Mouse (Mus musculus) layer of hippocampus, adult 9-11 months (tissue): ENCODE results near the gene Cdc20b.

Experiments
- DNase-seq: peaks from one replicate; pipeline ENCODE4 v3.0.0; 2022

Cdc20b gene

DNA sequence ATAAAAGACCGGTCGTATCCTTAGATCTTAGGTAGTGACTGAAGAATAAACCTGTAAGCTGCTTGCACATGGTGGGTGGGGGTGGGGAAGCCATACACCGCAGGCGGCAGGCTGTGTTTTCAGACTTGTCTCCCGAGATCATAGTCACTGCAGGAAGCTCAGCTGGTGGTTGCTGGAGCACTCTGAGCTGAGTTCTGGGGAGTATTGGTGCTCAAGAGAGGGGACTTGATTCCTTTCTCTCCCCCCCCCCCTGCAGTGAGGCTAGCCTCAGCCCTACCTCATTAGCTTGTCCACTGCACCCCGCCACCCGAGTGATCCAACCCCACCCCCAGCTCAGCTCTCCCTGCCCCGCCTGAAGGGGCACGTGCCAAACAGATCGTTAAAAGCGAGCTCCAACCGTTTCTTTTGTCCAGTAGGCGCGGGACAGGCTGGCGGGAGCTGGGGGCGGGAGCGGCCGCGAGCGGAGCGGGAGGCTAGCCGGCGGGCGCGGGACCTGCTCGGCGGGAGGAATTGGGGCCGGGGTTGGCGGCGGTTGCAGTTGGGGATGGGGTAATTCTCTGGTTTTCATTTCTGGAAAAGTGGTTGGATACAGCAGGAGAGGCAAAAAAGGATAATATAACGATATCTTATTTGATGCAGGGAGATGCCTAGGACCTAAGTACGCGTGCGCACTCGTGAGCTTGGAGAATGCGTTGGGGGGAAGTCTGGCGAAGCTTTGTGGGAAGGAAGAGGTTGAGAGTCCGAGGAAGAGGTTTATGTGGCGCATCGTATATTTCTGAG is 2.9 kb upstream of the Cdc20b start:
- peak; percentile 15 for DNase-seq

DNA sequence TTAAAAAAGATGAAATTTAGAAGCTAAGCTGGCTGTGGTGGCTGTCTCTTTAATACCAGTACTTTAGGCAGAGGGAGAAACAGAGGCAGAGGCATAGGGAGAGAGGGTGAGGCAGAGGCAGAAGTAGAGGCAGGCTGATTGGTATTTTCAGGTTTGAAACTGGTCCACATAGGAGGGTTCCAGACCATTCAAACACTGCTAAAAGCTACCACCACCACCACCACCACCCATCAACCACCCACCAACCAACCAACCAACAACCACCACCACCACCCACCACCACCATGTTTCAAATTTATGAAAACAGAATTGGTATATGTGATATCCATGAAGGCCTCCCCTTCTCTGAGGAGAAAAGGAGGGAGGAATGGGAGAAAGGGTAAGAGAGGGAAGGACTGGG is 2.1 kb upstream of the Cdc20b start:
- DNase-seq: no peak

DNA sequence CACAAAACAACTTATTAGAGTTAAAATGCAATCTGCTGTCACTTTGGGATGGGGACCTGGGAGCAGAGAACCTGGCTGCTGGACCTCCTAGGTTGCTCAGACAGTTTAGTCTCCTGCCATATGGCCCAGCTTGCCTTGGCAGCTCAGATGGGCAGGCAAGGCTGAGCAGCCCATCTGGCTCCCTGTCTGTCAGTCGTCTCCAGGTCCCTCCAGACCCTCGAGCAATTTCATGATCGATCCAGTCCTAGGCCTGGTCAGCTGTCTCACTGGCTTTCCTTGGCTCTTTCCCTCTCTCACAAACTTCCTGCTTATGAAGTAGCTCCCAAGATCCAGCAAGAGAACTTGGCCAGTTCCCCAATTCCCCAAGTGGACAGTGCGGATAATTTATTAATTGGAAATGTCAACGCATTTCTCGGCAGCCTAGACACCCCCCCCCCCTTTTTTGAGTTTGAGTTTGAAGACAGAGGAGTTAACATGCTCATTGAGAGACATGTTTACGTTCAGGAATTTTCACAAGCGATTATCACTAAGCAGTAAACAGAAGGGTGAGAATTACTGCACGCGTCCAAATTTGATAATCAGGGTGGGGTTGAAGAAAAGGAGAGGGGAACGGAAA is 532 bp upstream of the Cdc20b start:
- no peak for DNase-seq

GRCm38 (mm10) chr13:113035852-113036251 is 941 bp downstream of the Cdc20b start:
- peak; percentile 70 for DNase-seq

DNA sequence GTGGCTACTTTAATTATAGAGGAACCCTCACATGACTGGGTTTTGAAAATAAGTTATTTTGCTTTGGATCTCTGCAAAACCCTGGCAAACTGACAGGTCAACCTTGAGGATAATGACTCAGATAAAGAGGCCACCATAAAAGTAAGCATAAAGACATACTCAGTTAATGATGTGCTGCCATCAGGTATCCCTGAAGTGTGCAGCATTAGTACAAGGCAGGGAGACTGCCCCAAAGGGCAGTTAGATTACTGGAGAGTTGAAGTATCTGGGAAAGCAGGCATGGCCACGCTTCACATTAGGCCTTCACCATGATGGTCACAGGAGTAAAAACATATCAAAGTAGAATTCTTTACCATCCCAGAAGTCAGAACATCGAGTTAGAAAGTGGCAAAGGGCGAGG is 10.0 kb downstream of the Cdc20b start:
- no peak for DNase-seq

DNA sequence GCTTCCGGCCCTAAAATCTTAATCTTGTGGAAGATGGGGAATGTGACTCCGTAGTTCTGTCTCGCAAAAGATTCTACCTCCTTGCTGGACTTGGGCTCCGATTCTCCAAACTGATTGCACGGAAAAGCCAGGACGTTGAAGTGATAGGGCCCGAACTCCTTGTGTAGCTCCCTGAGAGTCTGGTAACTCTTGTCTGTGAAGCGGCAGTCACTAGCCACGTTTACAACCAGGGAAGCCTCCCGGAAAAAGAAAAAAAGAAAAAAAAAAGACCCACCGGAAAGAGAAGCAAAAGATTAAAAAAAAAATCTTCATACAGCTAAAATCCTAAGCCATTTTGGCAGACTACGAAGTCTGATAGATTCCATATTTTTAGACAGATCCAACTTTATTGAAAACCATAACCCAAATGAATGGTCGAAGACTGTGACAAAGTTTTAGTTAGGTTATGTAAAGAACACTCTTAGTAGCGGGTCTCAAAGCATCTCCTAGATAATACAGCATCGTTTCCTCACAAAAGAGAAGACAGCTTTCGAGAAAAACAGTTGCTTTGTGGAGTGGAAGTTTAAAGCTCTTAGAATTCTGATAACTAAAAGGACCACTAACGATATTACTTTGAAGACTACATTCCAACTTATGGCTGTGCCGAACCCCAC is 10.7 kb downstream of the Cdc20b start:
- DNase-seq: no peak

GRCm38 (mm10) chr13:113046211-113046883 is 11.4 kb downstream of the Cdc20b start, which contains the start of gene Gpx8:
TSS of gene Gpx8 (minus strand) at chr13:113046410.
- DNase-seq: peak; percentile 32

DNA sequence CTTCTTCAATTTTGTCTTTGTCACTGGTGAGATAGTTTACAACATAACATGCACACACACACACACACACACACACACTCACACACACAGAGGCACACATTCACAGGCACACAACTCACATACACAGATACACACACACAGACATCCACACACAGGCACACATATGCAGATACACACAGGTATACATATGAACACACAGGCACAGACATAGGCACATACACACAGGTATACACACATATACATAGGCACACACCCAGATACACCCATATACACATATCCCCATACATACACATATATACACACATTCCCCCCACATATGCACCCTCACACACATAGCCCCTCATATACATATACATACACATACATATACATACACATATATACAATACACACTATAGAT is 12.1 kb downstream of the Cdc20b start:
- DNase-seq: no peak

- DNase-seq: no peak
Measured at GRCm38 (mm10) chr13:113047647-113048046, 12.7 kb downstream of the Cdc20b start.

- DNase-seq: no peak
Measured at GRCm38 (mm10) chr13:113054230-113054629, 19.3 kb downstream of the Cdc20b start.

DNA sequence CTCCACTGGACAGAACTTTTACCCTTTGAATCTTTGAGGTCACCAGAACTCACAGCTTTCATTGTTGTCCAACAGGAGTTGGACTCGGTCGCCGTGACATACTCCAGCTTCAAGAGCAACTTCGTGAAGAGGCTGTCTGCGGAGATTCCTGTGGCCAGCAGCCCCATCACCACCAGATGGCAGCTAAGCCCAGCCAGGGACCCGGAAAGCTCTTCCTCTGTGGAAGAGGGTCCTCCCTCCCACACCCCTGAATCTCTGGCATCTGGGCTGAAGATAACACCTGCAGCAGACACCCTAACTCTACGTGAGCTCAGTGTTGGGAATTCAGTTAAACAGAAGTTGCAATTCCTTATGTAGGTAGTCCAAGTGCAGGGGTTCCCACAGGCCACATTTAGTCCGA is 20.9 kb downstream of the Cdc20b start:
- no peak for DNase-seq

- no peak for DNase-seq
Measured at GRCm38 (mm10) chr13:113061746-113062145, 26.8 kb downstream of the Cdc20b start.

- DNase-seq: no peak
Measured at GRCm38 (mm10) chr13:113064542-113064941, 29.6 kb downstream of the Cdc20b start.

DNA sequence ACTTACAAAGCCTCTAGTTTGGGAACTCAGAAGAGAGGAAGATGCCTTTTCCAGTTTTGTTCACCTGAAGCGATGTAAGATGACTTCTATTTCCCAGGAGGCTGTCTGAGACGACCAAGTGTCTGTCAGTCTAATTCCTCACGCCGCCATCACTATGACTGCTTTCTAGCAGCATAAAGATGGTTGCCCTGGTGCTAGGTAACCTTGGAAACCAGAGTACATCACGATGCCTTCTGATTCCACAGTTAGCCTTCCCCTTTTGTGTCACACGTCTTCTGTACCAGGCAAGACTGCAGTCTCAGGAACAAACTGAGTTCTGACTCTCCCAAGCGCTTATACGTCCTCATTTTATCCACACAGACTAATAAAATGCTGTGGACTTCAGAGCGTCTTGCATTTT is 44.1 kb downstream of the Cdc20b start:
- no peak for DNase-seq

GRCm38 (mm10) chr13:113082101-113082500 is 47.2 kb downstream of the Cdc20b start:
- DNase-seq: no peak

DNA sequence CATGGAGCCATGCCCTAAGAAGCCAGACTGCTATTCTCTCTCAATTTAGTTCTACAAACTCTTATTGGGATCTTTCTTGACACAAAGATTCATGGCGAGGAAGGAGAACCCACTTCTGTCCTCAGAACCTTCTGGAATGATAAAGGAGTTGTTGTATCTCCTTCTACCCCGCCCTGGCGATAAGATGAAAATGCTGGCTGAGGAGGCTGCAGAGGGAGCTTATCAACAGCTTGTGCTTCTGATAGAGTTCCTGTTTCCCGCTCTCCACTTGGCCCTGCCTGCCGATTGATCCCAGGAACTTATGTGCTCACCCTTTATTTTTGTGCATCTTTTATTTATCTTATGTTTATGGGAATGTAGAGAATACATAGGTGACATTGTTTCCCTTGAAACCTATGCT is 49.8 kb downstream of the Cdc20b start:
- DNase-seq: no peak

DNA sequence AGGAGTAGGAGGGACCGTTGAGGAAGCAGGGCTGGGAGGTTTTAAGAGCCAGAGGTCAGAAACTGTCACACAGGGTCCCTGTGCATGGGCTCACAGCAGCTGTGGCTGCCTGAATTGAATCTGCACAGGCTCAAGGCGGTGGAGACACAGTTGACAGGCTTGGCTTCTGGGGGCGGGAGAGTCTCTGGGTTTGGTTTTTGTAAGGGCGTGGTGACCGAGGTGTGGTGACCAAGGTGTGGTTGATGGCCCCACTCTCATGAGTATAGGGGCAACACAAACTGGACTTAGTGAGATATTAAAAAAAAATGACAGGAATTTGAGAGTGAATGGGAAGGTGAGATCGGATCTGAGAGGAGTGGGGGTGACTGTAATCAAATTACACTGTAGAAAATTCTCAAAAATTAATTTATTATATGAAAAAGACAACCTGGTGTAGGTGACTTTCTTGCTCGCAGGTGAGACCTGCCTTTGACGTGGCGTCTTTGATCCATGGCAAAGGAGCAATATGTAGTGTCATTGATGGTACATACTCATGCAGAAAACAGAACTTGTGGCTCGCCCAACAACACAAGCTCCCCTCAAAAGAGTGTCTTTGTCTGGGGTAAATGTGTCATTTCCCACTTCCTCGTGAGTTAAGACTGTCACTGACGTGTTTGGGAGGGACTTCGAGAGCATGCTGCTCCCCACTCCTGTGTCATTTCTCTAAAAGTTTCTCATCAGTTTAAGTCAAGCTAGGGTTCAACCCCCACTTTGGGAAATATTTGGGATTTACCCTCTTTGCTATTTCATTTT is 52.5 kb downstream of the Cdc20b start:
- DNase-seq: no peak

- no peak for DNase-seq
Measured at GRCm38 (mm10) chr13:113090489-113090888, 55.6 kb downstream of the Cdc20b start.

DNA sequence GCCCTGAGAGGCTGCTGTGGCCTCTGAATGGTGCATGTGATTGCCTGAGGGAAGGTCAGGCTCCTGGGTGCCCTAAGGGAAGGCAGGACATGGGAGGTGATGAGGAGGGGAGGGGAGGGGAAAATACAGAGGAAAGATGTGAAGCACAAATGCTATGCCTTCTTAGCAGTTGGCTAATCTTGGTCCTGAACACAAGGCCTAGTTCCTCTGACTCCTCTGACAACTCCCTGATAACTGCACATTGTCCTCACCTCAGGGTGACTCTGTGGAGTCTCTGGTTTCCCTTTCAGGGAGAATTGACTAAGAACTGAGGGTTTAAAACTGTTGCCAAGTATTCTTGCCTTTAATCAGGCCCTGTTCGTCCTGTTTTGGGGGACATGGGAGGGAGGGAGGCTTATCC is 59.7 kb downstream of the Cdc20b start:
- no peak for DNase-seq

GRCm38 (mm10) chr13:113097011-113097410 is 62.1 kb downstream of the Cdc20b start:
- no peak for DNase-seq

DNA sequence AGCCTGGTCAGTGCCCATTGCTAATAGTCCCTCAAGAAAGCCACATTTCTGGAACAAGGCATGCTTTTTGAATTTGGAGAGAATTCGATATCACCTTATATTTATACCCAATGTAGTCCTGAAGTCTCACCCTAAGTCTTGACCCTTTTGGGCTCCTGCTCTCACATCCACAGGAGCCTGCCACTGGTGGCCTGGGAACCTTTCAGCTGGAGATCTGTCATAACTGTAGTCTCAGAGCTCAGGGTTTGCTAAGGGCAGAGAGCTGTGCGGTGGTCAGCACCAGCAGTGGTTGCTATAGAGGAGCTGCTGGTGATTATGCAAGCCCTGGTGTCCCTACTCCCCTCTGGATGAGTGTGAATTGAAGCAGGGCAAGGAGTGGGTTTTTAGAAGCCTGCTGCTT is 63.5 kb downstream of the Cdc20b start:
- DNase-seq: no peak

GRCm38 (mm10) chr13:113100879-113101278 is 66.0 kb downstream of the Cdc20b start, which contains the start of gene Gzma:
TSS of gene Gzma (minus strand) at chr13:113100981.
- no peak for DNase-seq

- DNase-seq: no peak
Measured at GRCm38 (mm10) chr13:113101804-113102203, 66.9 kb downstream of the Cdc20b start.
